Mouse (Mus musculus): ENCODE results near the gene Nckap5. TPM values are rescaled to one million over a fixed set of nuclear protein-coding genes. Genes with fewer than 3 reads are reported as not detected.

The Nckap5 gene
- total RNA-seq, 4 experiments from 2014 or later: 8.9 to 14.5 (median 11.7) TPM

DNA sequence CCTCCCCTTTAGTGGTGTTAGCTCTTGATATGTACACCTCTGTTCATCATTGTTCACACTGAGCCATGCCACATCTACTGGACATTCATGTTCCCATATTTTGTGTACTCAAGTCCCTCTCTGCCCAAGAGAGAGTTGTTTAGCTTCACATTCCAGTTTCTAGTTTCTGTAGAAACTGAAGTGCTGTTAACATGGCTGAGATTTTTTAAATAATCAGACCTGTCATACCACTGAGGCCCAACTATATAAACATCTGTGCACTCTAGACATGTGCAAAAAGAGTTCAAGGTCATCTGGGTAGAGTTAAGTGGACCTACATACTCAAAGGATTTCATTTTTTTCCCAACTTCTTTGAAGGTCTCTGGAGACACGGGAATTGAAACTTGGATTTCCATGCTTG is 193.1 kb downstream of the Nckap5 start:
- DNase-seq (ENCODE audit: low spot score in 2 of 2): no peak

DNA sequence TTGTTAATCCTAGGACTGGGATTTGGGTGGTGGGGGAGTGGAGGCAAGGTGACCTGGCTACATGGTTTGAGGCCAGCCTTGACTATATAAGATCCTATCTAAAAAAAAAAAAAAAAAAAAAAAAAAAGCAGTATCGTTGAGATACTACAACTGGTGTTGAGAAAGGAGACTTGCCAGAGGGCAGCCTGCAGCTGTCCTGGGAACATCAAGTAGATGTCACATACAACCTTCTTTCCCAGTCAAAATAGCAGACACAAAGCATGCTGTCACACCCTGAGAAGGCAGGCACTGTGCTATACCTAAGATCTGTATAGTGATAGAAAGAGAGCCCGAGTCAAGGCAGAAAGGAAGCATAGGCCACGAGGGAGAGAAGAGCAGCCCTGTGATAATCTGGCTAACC is 204.4 kb downstream of the Nckap5 start:
- DNase-seq (ENCODE audit: low spot score in 2 of 2): no peak

GRCm38 (mm10) chr1:126622036-126622435 is 208.6 kb downstream of the Nckap5 start:
- DNase-seq (ENCODE audit: low spot score in 2 of 2): no peak

DNA sequence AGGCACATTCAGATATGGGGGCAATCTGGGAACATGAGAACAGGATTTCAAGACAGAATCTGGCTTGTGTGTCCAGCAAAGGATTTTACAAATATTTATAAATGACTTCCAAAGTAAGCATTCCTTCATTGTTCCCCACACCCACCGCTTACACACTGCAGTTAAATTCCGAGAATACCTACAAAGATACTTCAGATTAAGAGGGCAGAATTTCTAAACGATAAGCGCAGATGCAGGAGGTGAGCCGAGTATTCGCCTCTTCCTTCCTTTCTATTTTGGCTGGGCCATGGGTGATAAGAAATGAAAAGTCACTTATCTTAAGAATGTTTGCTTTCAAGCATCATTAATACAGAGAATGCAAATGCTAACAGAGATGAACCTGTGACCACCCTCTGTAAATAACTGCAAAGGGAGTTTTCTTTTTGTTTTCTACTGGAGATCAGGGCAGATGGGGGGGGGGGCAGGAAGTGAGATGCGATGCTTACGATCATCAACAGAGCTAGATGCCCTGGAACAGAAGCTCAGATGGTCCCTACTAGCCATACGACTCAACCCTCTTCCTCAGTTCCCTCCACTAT is 213.0 kb downstream of the Nckap5 start:
- no peak for DNase-seq (ENCODE audit: low spot score in 2 of 2)

- DNase-seq (ENCODE audit: low spot score in 2 of 2): no peak
Observed at GRCm38 (mm10) chr1:126616964-126617363, 213.6 kb downstream of the Nckap5 start.

GRCm38 (mm10) chr1:126612916-126613315 is 217.7 kb downstream of the Nckap5 start:
- DNase-seq (ENCODE audit: low spot score in 2 of 2): no peak

GRCm38 (mm10) chr1:126608586-126608985 is 222.0 kb downstream of the Nckap5 start:
- DNase-seq (ENCODE audit: low spot score in 2 of 2): no peak

DNA sequence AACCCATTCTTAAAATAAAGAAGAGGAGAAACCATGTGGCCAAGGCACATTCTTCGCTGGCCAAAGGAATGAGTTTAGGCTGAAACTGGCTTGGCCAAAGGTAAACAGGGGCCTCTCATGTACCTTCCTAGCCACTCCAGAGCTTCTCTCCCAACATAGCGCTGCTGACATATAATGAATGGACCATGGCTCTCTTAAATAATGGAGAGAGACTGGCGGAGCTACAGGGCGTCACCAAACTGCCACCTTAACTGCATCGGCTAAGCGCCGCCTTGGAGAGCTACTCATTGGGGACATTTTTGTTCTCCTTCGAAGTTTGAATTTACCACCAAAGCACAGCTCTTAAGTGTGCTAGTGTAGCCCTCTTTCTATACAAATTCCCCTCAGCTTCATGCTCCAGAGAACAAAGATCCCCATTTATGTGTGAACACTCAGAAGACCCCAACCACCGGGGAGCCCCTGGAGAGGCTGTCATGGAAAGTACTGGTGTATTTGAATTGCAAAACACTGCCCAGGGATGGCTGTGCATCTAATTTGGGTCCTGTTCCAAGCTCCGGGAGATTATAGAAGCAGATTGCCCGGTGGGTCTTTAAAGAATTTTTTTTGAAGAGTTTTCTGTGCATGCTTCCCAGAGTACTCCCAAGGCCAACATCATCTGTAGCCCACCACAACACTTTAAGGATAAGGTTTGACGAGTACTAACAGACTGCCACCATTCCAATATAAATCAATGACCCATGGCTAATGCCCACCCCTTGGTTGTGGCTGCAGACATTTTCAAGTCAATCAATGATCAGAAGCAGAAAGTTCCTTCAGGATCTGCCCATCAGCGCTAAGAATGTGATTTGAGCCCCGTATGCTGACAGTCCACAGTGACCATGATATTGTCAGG is 224.2 kb downstream of the Nckap5 start:
- no peak for DNase-seq (ENCODE audit: low spot score in 2 of 2)

GRCm38 (mm10) chr1:126604551-126604950 is 226.0 kb downstream of the Nckap5 start:
- no peak for DNase-seq (ENCODE audit: low spot score in 2 of 2)

GRCm38 (mm10) chr1:126603771-126604515 is 226.7 kb downstream of the Nckap5 start:
- DNase-seq (ENCODE audit: low spot score in 2 of 2): no peak

DNA sequence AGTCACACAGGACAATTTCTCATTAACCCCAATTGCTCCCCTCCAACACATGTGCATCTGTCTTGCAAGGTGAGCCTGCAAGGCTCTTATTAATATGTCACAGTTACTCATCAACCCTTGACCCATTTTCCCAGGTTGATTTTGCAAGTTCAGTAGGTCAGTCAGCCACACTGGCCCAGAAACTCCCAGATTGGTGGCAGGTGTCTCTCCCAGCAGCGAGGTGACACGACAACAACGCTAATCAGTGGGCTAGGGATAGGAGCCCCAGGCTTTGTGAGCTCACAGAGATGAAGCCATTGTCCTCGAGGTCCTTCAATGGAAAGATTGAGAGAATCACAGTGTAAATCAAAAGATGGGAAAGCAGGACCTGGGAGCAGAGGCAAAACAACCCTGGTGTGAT is 230.0 kb downstream of the Nckap5 start:
- DNase-seq (ENCODE audit: low spot score in 2 of 2): no peak

- no peak for DNase-seq (ENCODE audit: low spot score in 2 of 2)
Observed at GRCm38 (mm10) chr1:126597376-126597775, 233.2 kb downstream of the Nckap5 start.

- DNase-seq (ENCODE audit: low spot score in 2 of 2): no peak
Observed at GRCm38 (mm10) chr1:126594796-126595195, 235.8 kb downstream of the Nckap5 start.

DNA sequence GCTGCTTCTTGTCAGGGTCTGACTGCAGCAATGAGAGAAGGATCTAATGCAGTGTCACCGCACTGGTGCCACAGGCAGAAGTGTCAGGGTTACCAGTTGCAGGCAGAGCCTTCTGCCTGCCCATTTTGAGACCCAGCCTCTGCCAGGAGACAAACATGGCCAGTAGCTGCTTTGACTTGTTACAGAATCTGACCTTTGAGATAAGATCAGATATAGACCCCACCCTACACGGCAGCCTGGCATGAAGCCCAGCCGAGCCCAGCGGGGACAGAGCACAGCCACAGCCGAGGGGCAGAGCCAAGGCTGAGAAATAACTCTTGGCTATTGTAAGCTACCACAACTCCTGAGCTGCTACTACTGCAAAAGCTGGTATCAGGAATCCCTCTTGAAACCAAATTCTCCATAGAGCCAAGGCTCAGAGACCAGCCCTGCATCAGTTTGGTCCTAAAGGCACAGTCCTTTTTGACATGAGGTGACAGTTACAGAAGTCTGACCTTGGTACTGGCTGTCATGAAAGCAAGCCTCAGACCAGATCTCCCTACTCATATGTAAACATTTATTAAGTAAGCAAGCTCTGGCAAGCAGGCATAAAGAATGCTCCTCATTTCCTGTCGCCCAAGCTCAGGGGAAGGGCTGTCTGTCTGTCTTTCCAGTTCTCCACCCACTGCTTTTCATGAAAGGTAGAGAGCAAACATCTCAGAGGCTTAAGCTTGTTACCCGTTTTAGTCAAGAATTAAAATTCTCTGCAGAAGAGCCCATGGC is 237.4 kb downstream of the Nckap5 start:
- DNase-seq (ENCODE audit: low spot score in 2 of 2): no peak

GRCm38 (mm10) chr1:126590911-126591310 is 239.7 kb downstream of the Nckap5 start:
- DNase-seq (ENCODE audit: low spot score in 2 of 2): no peak

DNA sequence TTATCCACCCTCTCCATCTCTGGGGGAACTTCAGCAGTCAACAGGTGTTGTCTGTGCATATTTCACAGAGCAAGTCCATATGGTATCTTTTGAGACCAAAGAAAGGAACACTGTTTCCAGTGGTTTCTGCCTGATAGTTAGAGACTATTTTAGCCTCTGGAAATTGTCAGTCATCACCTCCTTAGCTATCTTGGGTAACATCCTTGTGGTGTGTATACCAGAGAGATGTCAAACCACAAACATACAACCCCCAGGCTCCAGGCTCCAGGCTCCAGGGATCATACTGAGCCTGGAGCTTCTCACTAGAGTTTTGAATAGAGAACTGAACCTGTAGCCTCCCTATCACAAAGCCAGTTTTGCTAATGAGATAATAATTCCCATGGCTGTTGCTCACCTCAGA is 252.4 kb downstream of the Nckap5 start:
- no peak for DNase-seq (ENCODE audit: low spot score in 2 of 2)

DNA sequence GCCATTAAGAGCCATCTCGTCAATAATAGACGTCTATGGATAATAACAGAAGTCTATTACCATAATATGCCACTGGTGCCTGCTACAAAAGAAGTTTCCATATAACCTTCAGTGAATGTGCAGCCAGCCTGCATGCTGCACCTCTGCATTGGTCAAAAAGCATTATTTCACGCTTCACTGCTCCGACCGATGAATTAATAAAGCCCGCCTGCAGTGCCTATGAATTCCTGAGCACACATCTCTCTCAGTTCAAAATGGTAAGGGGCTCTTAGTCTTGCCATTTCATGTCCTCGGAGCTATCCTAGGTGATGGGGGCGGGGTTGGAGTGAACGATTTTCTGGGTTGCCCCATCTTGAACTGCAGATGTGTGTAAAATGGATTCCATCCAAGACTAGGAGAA is 256.3 kb downstream of the Nckap5 start:
- no peak for DNase-seq (ENCODE audit: low spot score in 2 of 2)

- no peak for DNase-seq (ENCODE audit: low spot score in 2 of 2)
Observed at GRCm38 (mm10) chr1:126573714-126574113, 256.9 kb downstream of the Nckap5 start.

GRCm38 (mm10) chr1:126573097-126573496 is 257.5 kb downstream of the Nckap5 start:
- no peak for DNase-seq (ENCODE audit: low spot score in 2 of 2)

DNA sequence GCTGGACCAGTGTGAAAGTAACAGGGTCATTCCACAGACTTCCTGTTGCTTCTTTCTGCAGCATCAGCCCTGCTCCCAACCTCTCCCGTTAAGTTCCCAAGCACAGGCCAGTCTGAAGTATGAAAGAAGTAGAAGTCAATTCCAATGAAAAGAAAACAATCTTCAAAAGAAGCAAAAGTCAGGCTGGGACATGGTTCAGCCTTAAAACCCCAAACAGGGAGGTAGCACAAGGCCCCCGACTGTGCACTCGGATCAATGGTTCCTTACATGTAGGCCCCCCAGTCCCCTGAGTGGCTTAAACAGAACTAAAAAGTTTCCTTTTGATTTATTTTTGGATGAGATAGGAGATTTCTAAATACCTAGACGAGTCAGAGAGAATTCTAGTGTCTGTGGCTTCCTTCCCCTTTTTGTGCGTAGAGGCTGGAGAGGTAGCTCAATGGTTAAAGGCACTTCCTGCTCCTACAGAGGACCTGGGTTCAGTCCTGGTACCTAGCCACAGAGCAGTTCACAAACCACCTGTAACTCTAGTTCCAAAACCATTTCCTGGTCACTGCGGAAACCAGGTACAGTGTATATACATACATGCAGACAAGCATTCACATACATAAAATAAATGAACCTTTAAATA is 260.9 kb downstream of the Nckap5 start:
- DNase-seq (ENCODE audit: low spot score in 2 of 2): no peak

Data from layer of hippocampus, adult 8-10 months (tissue).